Mouse (Mus musculus): ENCODE measurements at regions not wholly inside any gene's neighbourhood (a gene's known extent, or its start where the extent isn't known, plus 50 kb on each side); places are given as distances from the start of the nearest gene placed in this dataset.

GRCm38 (mm10) chr5:43024006-43024593 is 208.9 kb upstream of the Cpeb2 start:
- TF ChIP-seq POLR2A (IDR thresholded peaks at IDR 0.05; ENCODE audit: low read depth, low read length) (no peak), CTCF (IDR thresholded peaks at IDR 0.05; ENCODE audit: extremely low read depth, insufficient read depth, insufficient read length, insufficient replicate concordance) (no peak)
- Histone ChIP-seq H3K27ac (ENCODE audit: insufficient read depth, low read length) (no peak overlapping the region), H3K27me3 (ENCODE audit: control insufficient read depth, insufficient read depth, low read length) (no peaks in the 10 kb centered on the region), H3K36me3 (ENCODE audit: control insufficient read depth, insufficient read depth, low read length) (no peaks in the 10 kb centered on the region), H3K4me1 (ENCODE audit: control insufficient read depth, insufficient read depth, insufficient read length) (no peaks in the 10 kb centered on the region), H3K4me3 (ENCODE audit: extremely low read depth, insufficient read depth, insufficient read length) (no peak overlapping the region)
- DNase-seq (ENCODE audit: low read depth in 1 of 2, low spot score in 2 of 2): no peak
- WGBS: 77% methylated on average over 7 of the region's 7 CpGs

GRCm38 (mm10) chr5:43031285-43031684 is 201.7 kb upstream of the Cpeb2 start:
- WGBS: 49% methylated on average over 3 of the region's 3 CpGs
- no peaks in the 10 kb centered on the region for H3K27me3 ChIP-seq (ENCODE audit: control insufficient read depth, insufficient read depth, low read length)
- no peaks in the 10 kb centered on the region for H3K4me1 ChIP-seq (ENCODE audit: control insufficient read depth, insufficient read depth, insufficient read length)
- TF ChIP-seq CTCF (IDR thresholded peaks at IDR 0.05; ENCODE audit: extremely low read depth, insufficient read depth, insufficient read length, insufficient replicate concordance) (no peak), POLR2A (IDR thresholded peaks at IDR 0.05; ENCODE audit: low read depth, low read length) (no peak)
- no peak overlapping the region for H3K27ac ChIP-seq (ENCODE audit: insufficient read depth, low read length)
- no peak overlapping the region for H3K4me3 ChIP-seq (ENCODE audit: extremely low read depth, insufficient read depth, insufficient read length)
- no peaks in the 10 kb centered on the region for H3K36me3 ChIP-seq (ENCODE audit: control insufficient read depth, insufficient read depth, low read length)
- DNase-seq (ENCODE audit: low read depth in 1 of 2, low spot score in 2 of 2): no peak

- Histone ChIP-seq H3K4me3 (ENCODE audit: extremely low read depth, insufficient read depth, insufficient read length) (no peak overlapping the region), H3K27me3 (ENCODE audit: control insufficient read depth, insufficient read depth, low read length) (no peaks in the 10 kb centered on the region), H3K36me3 (ENCODE audit: control insufficient read depth, insufficient read depth, low read length) (no peaks in the 10 kb centered on the region), H3K4me1 (ENCODE audit: control insufficient read depth, insufficient read depth, insufficient read length) (no peaks in the 10 kb centered on the region), H3K27ac (ENCODE audit: insufficient read depth, low read length) (no peak overlapping the region)
- DNase-seq (ENCODE audit: low read depth in 1 of 2, low spot score in 2 of 2): no peak
- WGBS: 85% methylated on average over 5 of the region's 5 CpGs
- no peak for TF ChIP-seq CTCF (IDR thresholded peaks at IDR 0.05; ENCODE audit: extremely low read depth, insufficient read depth, insufficient read length, insufficient replicate concordance)
- no peak for TF ChIP-seq POLR2A (IDR thresholded peaks at IDR 0.05; ENCODE audit: low read depth, low read length)
Observed at GRCm38 (mm10) chr5:43031916-43032315, 201.1 kb upstream of the Cpeb2 start.

DNA sequence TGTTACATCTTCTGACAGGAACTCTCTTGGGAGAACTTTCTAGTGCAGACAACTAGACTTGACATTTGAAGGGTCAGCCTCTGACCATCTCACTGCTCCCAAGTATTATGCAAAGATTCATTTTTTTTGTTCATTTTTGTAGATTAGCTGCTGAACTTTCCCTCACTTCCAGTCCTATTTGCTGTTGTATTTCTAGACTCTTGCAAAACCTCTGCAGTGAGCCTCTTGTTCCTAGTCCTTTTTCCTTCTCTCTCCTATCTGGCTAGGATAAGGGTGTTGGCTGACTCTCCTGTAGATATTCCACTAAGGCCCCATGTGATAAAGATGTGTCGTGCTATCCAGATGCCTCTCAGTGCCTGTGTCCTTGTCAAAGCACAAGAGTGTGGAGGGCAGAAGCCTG is 198.5 kb upstream of the Cpeb2 start:
- Histone ChIP-seq H3K27ac (ENCODE audit: insufficient read depth, low read length) (no peak overlapping the region), H3K4me1 (ENCODE audit: control insufficient read depth, insufficient read depth, insufficient read length) (no peaks in the 10 kb centered on the region), H3K36me3 (ENCODE audit: control insufficient read depth, insufficient read depth, low read length) (no peaks in the 10 kb centered on the region), H3K4me3 (ENCODE audit: extremely low read depth, insufficient read depth, insufficient read length) (no peak overlapping the region), H3K27me3 (ENCODE audit: control insufficient read depth, insufficient read depth, low read length) (no peaks in the 10 kb centered on the region)
- no peak for DNase-seq (ENCODE audit: low read depth in 1 of 2, low spot score in 2 of 2)
- TF ChIP-seq CTCF (IDR thresholded peaks at IDR 0.05; ENCODE audit: extremely low read depth, insufficient read depth, insufficient read length, insufficient replicate concordance) (no peak), POLR2A (IDR thresholded peaks at IDR 0.05; ENCODE audit: low read depth, low read length) (no peak)
- 88% methylated on average over 1 of the region's 1 CpGs for WGBS

GRCm38 (mm10) chr5:43037592-43037991 is 195.4 kb upstream of the Cpeb2 start:
- Histone ChIP-seq H3K4me1 (ENCODE audit: control insufficient read depth, insufficient read depth, insufficient read length) (no peaks in the 10 kb centered on the region), H3K4me3 (ENCODE audit: extremely low read depth, insufficient read depth, insufficient read length) (no peak overlapping the region), H3K36me3 (ENCODE audit: control insufficient read depth, insufficient read depth, low read length) (no peaks in the 10 kb centered on the region), H3K27me3 (ENCODE audit: control insufficient read depth, insufficient read depth, low read length) (no peaks in the 10 kb centered on the region), H3K27ac (ENCODE audit: insufficient read depth, low read length) (no peak overlapping the region)
- no peak for DNase-seq (ENCODE audit: low read depth in 1 of 2, low spot score in 2 of 2)
- TF ChIP-seq POLR2A (IDR thresholded peaks at IDR 0.05; ENCODE audit: low read depth, low read length): no peak
- 32% methylated on average over 3 of the region's 3 CpGs for WGBS

DNA sequence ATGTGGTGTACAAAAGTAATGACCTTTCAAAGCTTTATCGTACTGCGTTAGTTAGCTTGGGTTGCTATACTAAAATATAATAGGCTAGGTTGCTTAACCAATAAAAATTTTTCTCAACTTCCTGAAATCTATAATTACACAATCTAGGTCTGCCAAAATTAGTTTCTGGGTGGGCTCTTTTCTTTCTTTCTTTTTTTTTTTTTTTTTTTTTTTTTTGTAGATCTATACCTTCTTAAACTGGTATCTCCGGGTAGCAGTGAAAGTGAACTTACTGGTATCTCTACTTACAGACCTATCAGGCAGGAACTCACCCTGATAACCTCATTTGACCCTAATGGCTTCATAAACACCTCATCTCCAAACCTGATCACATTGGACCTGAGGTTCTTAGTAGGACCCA is 193.4 kb upstream of the Cpeb2 start:
- WGBS: 76% methylated on average over 3 of the region's 3 CpGs
- H3K36me3 ChIP-seq (ENCODE audit: control insufficient read depth, insufficient read depth, low read length): no peaks in the 10 kb centered on the region
- no peaks in the 10 kb centered on the region for H3K4me1 ChIP-seq (ENCODE audit: control insufficient read depth, insufficient read depth, insufficient read length)
- H3K4me3 ChIP-seq (ENCODE audit: extremely low read depth, insufficient read depth, insufficient read length): no peak overlapping the region
- TF ChIP-seq CTCF (IDR thresholded peaks at IDR 0.05; ENCODE audit: extremely low read depth, insufficient read depth, insufficient read length, insufficient replicate concordance) (no peak), POLR2A (IDR thresholded peaks at IDR 0.05; ENCODE audit: low read depth, low read length) (no peak)
- H3K27ac ChIP-seq (ENCODE audit: insufficient read depth, low read length): no peak overlapping the region
- no peaks in the 10 kb centered on the region for H3K27me3 ChIP-seq (ENCODE audit: control insufficient read depth, insufficient read depth, low read length)
- DNase-seq (ENCODE audit: low read depth in 1 of 2, low spot score in 2 of 2): no peak

DNA sequence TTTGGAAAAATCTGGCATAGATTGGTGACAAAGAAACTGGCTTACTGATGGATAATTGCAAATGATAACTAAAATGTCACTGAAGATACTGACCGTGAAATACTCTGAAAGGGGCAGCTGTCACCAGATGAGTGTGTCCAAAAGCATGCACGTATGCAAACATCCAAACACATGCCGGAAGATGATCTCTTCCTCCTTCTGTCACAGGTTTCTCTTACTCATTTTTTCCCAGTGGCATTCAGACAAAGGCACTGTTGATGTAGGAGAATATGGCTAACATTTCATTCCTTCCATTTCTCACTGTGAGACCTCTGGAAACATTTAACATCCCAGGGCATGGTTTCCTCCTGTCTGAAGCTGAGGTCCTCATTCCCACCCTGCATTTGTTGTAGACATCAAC is 190.4 kb upstream of the Cpeb2 start:
- Histone ChIP-seq H3K36me3 (ENCODE audit: control insufficient read depth, insufficient read depth, low read length) (no peaks in the 10 kb centered on the region), H3K4me1 (ENCODE audit: control insufficient read depth, insufficient read depth, insufficient read length) (no peaks in the 10 kb centered on the region), H3K27ac (ENCODE audit: insufficient read depth, low read length) (no peak overlapping the region), H3K4me3 (ENCODE audit: extremely low read depth, insufficient read depth, insufficient read length) (no peak overlapping the region), H3K27me3 (ENCODE audit: control insufficient read depth, insufficient read depth, low read length) (no peaks in the 10 kb centered on the region)
- 86% methylated on average over 3 of the region's 3 CpGs for WGBS
- no peak for TF ChIP-seq POLR2A (IDR thresholded peaks at IDR 0.05; ENCODE audit: low read depth, low read length)
- no peak for TF ChIP-seq CTCF (IDR thresholded peaks at IDR 0.05; ENCODE audit: extremely low read depth, insufficient read depth, insufficient read length, insufficient replicate concordance)
- no peak for DNase-seq (ENCODE audit: low read depth in 1 of 2, low spot score in 2 of 2)
